Mouse (Mus musculus): ENCODE measurements at regions not wholly inside any gene's neighbourhood (a gene's known extent, or its start where the extent isn't known, plus 50 kb on each side); places are given as distances from the start of the nearest gene placed in this dataset.
"Not testable (repeated sequence)": the region's sequence is repeated elsewhere in the genome, so short reads cannot be mapped to it uniquely, and the experiment has no call there.

- no peak for DNase-seq
These were observed 427.5 kb upstream of the Dab2 start for GRCm38 (mm10) chr15:5872042-5872441.

- DNase-seq, result no peak
These were observed 421.8 kb upstream of the Dab2 start for GRCm38 (mm10) chr15:5877749-5878148.

GRCm38 (mm10) chr15:5891188-5891587 lies 408.4 kb upstream of the Dab2 start:
- no peak for DNase-seq

GRCm38 (mm10) chr15:5892034-5892433 lies 407.6 kb upstream of the Dab2 start:
- no peak for DNase-seq

GRCm38 (mm10) chr15:5895688-5896470 lies 403.7 kb upstream of the Dab2 start:
- DNase-seq, result not testable (repeated sequence)

- DNase-seq, result peak; percentile 11 to 18
These were observed 384.3 kb upstream of the Dab2 start for GRCm38 (mm10) chr15:5915261-5915660.

- DNase-seq, result no peak
These were observed 379.5 kb upstream of the Dab2 start for GRCm38 (mm10) chr15:5920058-5920457.

- DNase-seq, result no peak
These were observed 371.8 kb upstream of the Dab2 start for GRCm38 (mm10) chr15:5927768-5928167.

GRCm38 (mm10) chr15:5933586-5933985 lies 366.0 kb upstream of the Dab2 start:
- DNase-seq, result no peak

GRCm38 (mm10) chr15:5940945-5941344 lies 358.6 kb upstream of the Dab2 start:
- DNase-seq, result no peak

GRCm38 (mm10) chr15:5946650-5947049 lies 352.9 kb upstream of the Dab2 start:
- no peak for DNase-seq

GRCm38 (mm10) chr15:5950919-5951318 lies 348.7 kb upstream of the Dab2 start:
- no peak for DNase-seq

GRCm38 (mm10) chr15:5951661-5952060 lies 347.9 kb upstream of the Dab2 start:
- not testable (repeated sequence) for DNase-seq

- DNase-seq, result no peak
These were observed 346.5 kb upstream of the Dab2 start for GRCm38 (mm10) chr15:5953106-5953505.

- no peak for DNase-seq
These were observed 308.1 kb upstream of the Dab2 start for GRCm38 (mm10) chr15:5991351-5992065.

- DNase-seq, result not testable (repeated sequence)
These were observed 307.4 kb upstream of the Dab2 start for GRCm38 (mm10) chr15:5992146-5992545.

GRCm38 (mm10) chr15:6000816-6001215 lies 298.8 kb upstream of the Dab2 start:
- no peak for DNase-seq

- no peak for DNase-seq
These were observed 298.2 kb upstream of the Dab2 start for GRCm38 (mm10) chr15:6001394-6001793.

- no peak for DNase-seq
These were observed 284.6 kb upstream of the Dab2 start for GRCm38 (mm10) chr15:6014982-6015381.

- no peak for DNase-seq
These were observed 282.9 kb upstream of the Dab2 start for GRCm38 (mm10) chr15:6016637-6017049.

- DNase-seq, result no peak
These were observed 274.0 kb upstream of the Dab2 start for GRCm38 (mm10) chr15:6025543-6025942.

- DNase-seq, result no peak
These were observed 270.4 kb upstream of the Dab2 start for GRCm38 (mm10) chr15:6029214-6029613.

GRCm38 (mm10) chr15:6030396-6030795 lies 269.2 kb upstream of the Dab2 start:
- DNase-seq, result no peak

- no peak for DNase-seq
These were observed 265.4 kb upstream of the Dab2 start for GRCm38 (mm10) chr15:6034156-6034555.

Measured in cerebellum, adult 18-20 months (tissue).